Mouse (Mus musculus) spleen, adult 2 months (tissue): Measurements from ENCODE around the gene Parp14. TPM values are rescaled to one million over a fixed set of nuclear protein-coding genes. Genes with fewer than 3 reads are reported as not detected.

Experiments used
- DNase-seq, 2 experiments: peaks; one replicate each; pipeline versions ENCODE4 v3.0.0 to v3.0.0-alpha.2; 2012 to 2021; ENCODE audit warnings: low spot score in 2 of 2, low read depth in 1 of 2
- H3K27ac ChIP-seq: fragments of 200-500 bp; 2 replicates; pipeline ENCODE4 v1.5.1; 2012; ENCODE audit warnings: low read length, inconsistent platforms; ENCODE audit not compliant: insufficient read depth
- H3K27me3 ChIP-seq: fragments of 200-500 bp; 2 replicates; pipeline ENCODE4 v1.6.1; 2012; ENCODE audit warnings: mild to moderate bottlenecking, moderate library complexity, low read length, inconsistent platforms; ENCODE audit not compliant: control insufficient read depth, insufficient read depth
- H3K36me3 ChIP-seq: fragments of 200-500 bp; 2 replicates; pipeline ENCODE4 v1.6.1; 2012; ENCODE audit warnings: mild to moderate bottlenecking, low read length, inconsistent platforms; ENCODE audit not compliant: control insufficient read depth, insufficient read depth
- H3K4me1 ChIP-seq: fragments of 200-500 bp; 2 replicates; pipeline ENCODE4 v1.6.1; 2011; ENCODE audit warnings: inconsistent platforms; ENCODE audit not compliant: control insufficient read depth, insufficient read depth, insufficient read length
- H3K4me3 ChIP-seq: fragments of 200-500 bp; 2 replicates; pipeline ENCODE4 v1.5.1; 2011; ENCODE audit warnings: mild to moderate bottlenecking, inconsistent platforms; ENCODE audit not compliant: insufficient read depth, insufficient read length; ENCODE audit errors: extremely low read depth
- CTCF ChIP-seq: fragments of 200-500 bp; IDR thresholded peaks from 2 replicates; pipeline ENCODE4 v1.5.1; 2011; ENCODE audit warnings: mild to moderate bottlenecking, inconsistent platforms; ENCODE audit not compliant: insufficient read depth, insufficient read length, insufficient replicate concordance; ENCODE audit errors: extremely low read depth
- POLR2A ChIP-seq: fragments of 200-500 bp; IDR thresholded peaks from 2 replicates; pipeline ENCODE4 v1.6.1; 2011; ENCODE audit warnings: low read depth, low read length, inconsistent platforms
- WGBS: fragments of 180-500 bp; shearing (Covaris S2); methylation state at CpG from one replicate; pipeline ENCODE4 v1.1.7; 2018; 5-methylcytosine and 5-hydroxymethylcytosine counted together
- polyA plus RNA-seq: library from polyadenylated mRNA; depleted of rRNA; stranded (reverse); fragments of >200 nt; gene quantifications from 2 replicates; pipeline ENCODE4 v1.2.3, GENCODE M21; 2012

Parp14 gene
- polyA plus RNA-seq, 1 experiment, result 8.0 TPM

GRCm38 (mm10) chr16:35856766-35857165 lies 14.6 kb downstream of the Parp14 start:
- Histone ChIP-seq H3K27me3 (no peaks in the 10 kb centered on the region), H3K36me3 (peaks cover 43% of the 10 kb centered on the region), H3K4me1 (no peaks in the 10 kb centered on the region), H3K4me3 (no peak overlapping the region), H3K27ac (no peak overlapping the region)
- no peak for TF ChIP-seq CTCF
- TF ChIP-seq POLR2A, result no peak
- WGBS, result 86% methylated on average over 18 of the region's 18 CpGs
- DNase-seq, result no peak

GRCm38 (mm10) chr16:35855846-35856245 lies 15.5 kb downstream of the Parp14 start:
- peaks cover 40% of the 10 kb centered on the region for H3K36me3 ChIP-seq
- WGBS, result 90% methylated on average over 4 of the region's 4 CpGs
- H3K27ac ChIP-seq, result no peak overlapping the region
- H3K4me3 ChIP-seq, result no peak overlapping the region
- H3K4me1 ChIP-seq, result no peaks in the 10 kb centered on the region
- H3K27me3 ChIP-seq, result no peaks in the 10 kb centered on the region
- TF ChIP-seq POLR2A (no peak), CTCF (no peak)
- no peak for DNase-seq

- Histone ChIP-seq H3K27ac (no peak overlapping the region), H3K4me3 (no peak overlapping the region), H3K27me3 (no peaks in the 10 kb centered on the region), H3K4me1 (no peaks in the 10 kb centered on the region), H3K36me3 (peaks cover 32% of the 10 kb centered on the region)
- DNase-seq, result no peak
- TF ChIP-seq CTCF (no peak), POLR2A (no peak)
Observed at GRCm38 (mm10) chr16:35847138-35847537, 24.2 kb downstream of the Parp14 start.

GRCm38 (mm10) chr16:35839680-35840079 lies 31.7 kb downstream of the Parp14 start:
- Histone ChIP-seq H3K36me3 (peaks cover 53% of the 10 kb centered on the region), H3K27me3 (no peaks in the 10 kb centered on the region), H3K27ac (no peak overlapping the region), H3K4me3 (no peak overlapping the region), H3K4me1 (no peaks in the 10 kb centered on the region)
- TF ChIP-seq CTCF (0 out of 2 replicates have a peak, but pooled peaks have one; percentile 7), POLR2A (no peak)
- WGBS, result 60% methylated on average over 1 of the region's 1 CpGs
- DNase-seq, result peak in 1 of 2 experiments; percentile 18

- Histone ChIP-seq H3K27ac (no peak overlapping the region), H3K36me3 (peaks cover 32% of the 10 kb centered on the region), H3K4me1 (no peaks in the 10 kb centered on the region), H3K27me3 (no peaks in the 10 kb centered on the region), H3K4me3 (no peak overlapping the region)
- 97% methylated on average over 8 of the region's 8 CpGs for WGBS
- DNase-seq, result no peak
- TF ChIP-seq POLR2A (no peak), CTCF (no peak)
Observed at GRCm38 (mm10) chr16:35834653-35835052, 36.7 kb downstream of the Parp14 start.

GRCm38 (mm10) chr16:35832926-35833325 lies 38.4 kb downstream of the Parp14 start:
- H3K4me1 ChIP-seq, result no peaks in the 10 kb centered on the region
- H3K27me3 ChIP-seq, result no peaks in the 10 kb centered on the region
- H3K4me3 ChIP-seq, result no peak overlapping the region
- WGBS, result 92% methylated on average over 3 of the region's 3 CpGs
- TF ChIP-seq CTCF, result no peak
- TF ChIP-seq POLR2A, result no peak
- DNase-seq, result no peak
- peaks cover 24% of the 10 kb centered on the region for H3K36me3 ChIP-seq
- no peak overlapping the region for H3K27ac ChIP-seq

- H3K4me1 ChIP-seq, result no peaks in the 10 kb centered on the region
- no peaks in the 10 kb centered on the region for H3K27me3 ChIP-seq
- no peak overlapping the region for H3K27ac ChIP-seq
- TF ChIP-seq POLR2A, result no peak
- no peak for TF ChIP-seq CTCF
- WGBS, result 82% methylated on average over 7 of the region's 7 CpGs
- no peak for DNase-seq
- no peak overlapping the region for H3K4me3 ChIP-seq
- peaks cover 14% of the 10 kb centered on the region for H3K36me3 ChIP-seq
Observed at GRCm38 (mm10) chr16:35829999-35830398, 41.3 kb downstream of the Parp14 start.
